Mouse (Mus musculus) mature B cell (primary cell): ENCODE results near the gene Olfr1315-ps1.

Experiments
- in situ Hi-C: fragments of 300-500 bp; cut with MboI; formaldehyde crosslinking; loops from 2 replicates; pipeline ENCODE4 v1.14.3; 2019

Gene Olfr1315-ps1

GRCm38 (mm10) chr2:112115340-112115739 lies at the start of gene Olfr1315-ps1:
Gene Olfr1315-ps1 (minus strand): TSS chr2:112115440.
- in situ Hi-C loops, result no loop called here

DNA sequence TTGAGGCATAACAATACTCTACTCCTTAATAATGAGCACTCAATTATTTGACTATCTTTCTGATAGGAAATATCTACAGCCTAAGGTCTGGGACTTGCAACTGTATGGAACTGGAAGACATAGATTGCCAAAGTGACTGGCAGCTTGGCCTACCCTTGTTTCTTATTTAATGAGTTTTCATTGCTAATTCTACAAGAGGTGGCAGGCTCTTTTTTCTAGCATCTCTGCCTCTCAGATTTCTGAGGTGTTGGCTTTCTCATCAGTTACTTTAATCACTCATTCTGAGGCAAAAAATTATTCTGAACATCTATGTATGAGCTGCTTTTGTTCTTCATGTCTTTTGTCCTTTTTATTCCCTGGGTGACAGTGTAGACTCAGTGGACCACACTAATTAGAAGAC lies 38.7 kb upstream of the Olfr1315-ps1 start, which contains the start of gene Olfr1318:
Olfr1318 (plus strand) TSS at position 301 of the 400 bp plus-strand sequence.
- in situ Hi-C loops, result no loop called here

DNA sequence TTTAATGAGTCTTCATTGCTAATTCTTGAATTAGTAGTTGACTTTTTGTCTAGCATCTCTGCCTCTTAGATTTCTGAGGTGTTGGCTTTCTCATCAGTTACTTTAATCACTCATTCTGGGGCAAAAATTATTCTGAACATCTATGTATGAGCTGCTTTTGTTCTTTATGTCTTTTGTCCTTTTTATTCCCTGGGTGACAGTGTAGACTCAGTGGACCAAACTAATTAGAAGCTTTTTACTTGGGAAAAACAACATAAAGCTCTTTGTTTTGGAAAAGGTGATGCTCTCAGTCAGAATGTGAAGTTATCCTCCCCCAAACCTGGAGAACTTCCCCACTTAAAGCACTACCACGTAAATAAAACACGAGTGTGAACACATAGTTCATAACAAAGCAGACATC lies 24.8 kb upstream of the Olfr1315-ps1 start, which contains the start of gene Olfr1317:
Olfr1317 (plus strand) TSS at position 301 of the 400 bp plus-strand sequence.
- in situ Hi-C loops, result no loop called here

GRCm38 (mm10) chr2:112134877-112135276 lies 19.6 kb upstream of the Olfr1315-ps1 start, which contains the start of gene Olfr1316:
Gene Olfr1316 (minus strand): TSS chr2:112134977.
- in situ Hi-C loops, result no loop called here

DNA sequence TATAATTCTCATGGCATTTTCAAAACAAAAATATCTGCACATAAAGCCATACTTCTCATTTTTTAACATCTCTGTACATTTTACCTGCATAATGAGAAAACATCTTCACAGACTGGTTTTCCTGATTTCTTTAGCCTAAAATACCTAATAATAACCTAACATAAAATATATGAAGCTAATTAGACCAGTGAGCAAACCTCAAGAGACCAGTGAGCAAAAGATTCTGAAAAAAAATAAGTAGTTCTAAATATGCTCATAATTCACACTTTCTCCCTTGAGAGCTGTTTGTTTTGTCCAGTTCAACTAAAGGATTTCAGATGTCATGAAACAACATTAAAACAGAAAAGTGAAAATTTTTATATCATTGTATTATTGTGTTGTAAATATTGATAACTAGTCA lies 18.6 kb downstream of the Olfr1315-ps1 start, which contains the start of gene Olfr1314:
Olfr1314 (minus strand) TSS at position 101 of the 400 bp plus-strand sequence.
- in situ Hi-C loops, result no loop called here

DNA sequence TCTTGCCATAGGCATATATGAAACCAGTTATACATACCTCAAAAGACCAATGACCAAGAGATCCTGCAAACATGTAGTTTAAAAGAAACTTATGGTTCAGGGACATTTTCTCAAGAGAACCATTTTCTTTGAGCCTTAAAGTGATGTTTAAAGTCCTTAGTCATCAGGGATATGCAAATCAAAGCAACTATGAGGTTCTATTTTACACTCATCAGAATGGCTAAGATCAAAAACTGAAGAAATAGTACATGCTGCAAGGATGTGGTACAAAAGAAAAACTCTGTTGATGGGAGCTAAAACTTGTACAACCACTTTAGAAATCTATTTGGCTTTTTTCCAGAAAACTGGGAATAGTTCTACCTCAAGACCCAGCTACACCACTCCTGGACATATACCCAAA lies 37.5 kb downstream of the Olfr1315-ps1 start, which contains the start of gene Olfr1313:
Olfr1313 (minus strand) TSS at position 101 of the 400 bp plus-strand sequence.
- in situ Hi-C loops, result no loop called here
